Mouse (Mus musculus) ES-Bruce4 (cell line): Measurements from ENCODE around the gene Vps53.

Source experiments
- CTCF ChIP-seq: IDR thresholded peaks from one replicate; pipeline ENCODE4 v1.8.1; 2011; ENCODE audit warnings: low read depth, low read length
- EP300 ChIP-seq: IDR thresholded peaks from 2 replicates; pipeline ENCODE4 v1.6.1; 2011; ENCODE audit warnings: low read depth, low read length; ENCODE audit not compliant: insufficient read depth
- POLR2A ChIP-seq: IDR thresholded peaks from one replicate; pipeline ENCODE4 v1.8.1; 2011; ENCODE audit warnings: low read length; ENCODE audit not compliant: insufficient read depth

- no peak for TF ChIP-seq CTCF
- no peak for TF ChIP-seq POLR2A
- no peak for TF ChIP-seq EP300
Measured at GRCm38 (mm10) chr11:76224631-76225030, 45.2 kb upstream of the Vps53 start.
